Mouse (Mus musculus) right cerebral cortex, postnatal 25 days (tissue): ENCODE results near the gene Slamf1.
"Not testable (repeated sequence)": the region's sequence is repeated elsewhere in the genome, so short reads cannot be mapped to it uniquely, and the experiment has no call there.

Experiments used
- DNase-seq: peaks from one replicate; pipeline ENCODE4 v3.0.0; 2022

The Slamf1 gene

GRCm38 (mm10) chr1:171811048-171811447 is 44.1 kb downstream of the Slamf1 start:
- not testable (repeated sequence) for DNase-seq

GRCm38 (mm10) chr1:171815545-171816439 is 48.9 kb downstream of the Slamf1 start:
- DNase-seq, result no peak

GRCm38 (mm10) chr1:171816991-171817390 is 50.1 kb downstream of the Slamf1 start:
- DNase-seq, result no peak

DNA sequence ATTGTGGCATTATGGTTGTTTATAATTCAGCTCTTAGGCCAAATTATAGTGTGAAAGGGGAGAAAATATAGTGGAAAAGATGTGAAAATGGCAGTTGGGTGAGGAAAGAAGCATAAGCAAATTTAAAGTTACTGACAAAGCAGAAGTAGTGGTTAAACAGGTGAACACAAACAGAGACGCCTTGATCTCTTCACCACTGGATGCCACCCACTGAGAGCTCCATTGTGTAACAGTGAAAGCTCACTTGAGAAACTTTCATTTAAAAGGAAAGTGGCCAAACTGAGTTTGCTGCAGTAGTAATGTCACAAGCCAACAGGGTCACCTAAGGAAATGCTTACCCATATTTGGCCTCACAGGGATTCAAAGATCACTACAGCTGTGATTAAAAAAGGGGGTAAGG is 54.4 kb downstream of the Slamf1 start:
- no peak for DNase-seq

GRCm38 (mm10) chr1:171825462-171825861 is 58.5 kb downstream of the Slamf1 start:
- no peak for DNase-seq

GRCm38 (mm10) chr1:171826164-171826563 is 59.2 kb downstream of the Slamf1 start:
- DNase-seq, result no peak

DNA sequence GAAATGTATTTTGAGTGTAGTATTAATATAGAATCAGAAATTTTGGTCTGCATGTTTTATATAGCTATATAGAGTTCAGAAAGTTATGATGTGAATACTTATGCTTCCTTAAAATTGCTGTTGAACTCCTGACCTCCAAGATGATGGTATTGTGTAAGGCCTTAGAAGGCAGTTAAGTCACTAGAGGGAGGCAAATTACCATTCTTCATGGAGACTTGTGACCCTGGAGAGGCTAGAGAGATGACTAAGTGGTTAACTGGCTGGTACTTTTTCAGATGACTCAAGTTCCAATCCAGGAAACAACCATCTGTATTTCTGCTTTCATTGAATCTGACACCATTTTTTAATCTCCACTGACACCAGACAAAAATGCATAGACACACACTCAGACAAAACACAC is 60.7 kb downstream of the Slamf1 start:
- no peak for DNase-seq

DNA sequence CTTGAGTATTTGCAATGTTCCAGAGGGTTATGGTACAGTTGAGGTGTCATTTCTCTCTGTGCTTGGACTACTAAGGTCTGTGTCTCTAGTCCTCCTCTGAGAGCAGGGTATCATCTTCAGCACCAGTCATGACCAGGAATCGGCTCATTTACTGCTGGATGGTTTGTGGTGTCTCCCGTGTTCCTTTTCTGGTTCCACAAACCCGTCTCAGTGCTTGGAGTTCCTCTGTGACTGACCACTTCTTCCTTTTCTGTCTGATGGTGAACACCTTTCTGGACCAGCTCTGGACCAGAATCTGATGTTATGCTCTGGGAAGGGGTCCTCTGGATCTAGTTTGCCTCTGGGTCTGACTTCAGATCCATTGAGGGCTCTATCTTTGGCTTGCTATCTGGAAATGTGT is 72.6 kb downstream of the Slamf1 start, which contains the start of gene Cd84:
Gene Cd84, plus strand, starts transcription at position 210 of the 400 bp plus-strand sequence.
- no peak for DNase-seq

DNA sequence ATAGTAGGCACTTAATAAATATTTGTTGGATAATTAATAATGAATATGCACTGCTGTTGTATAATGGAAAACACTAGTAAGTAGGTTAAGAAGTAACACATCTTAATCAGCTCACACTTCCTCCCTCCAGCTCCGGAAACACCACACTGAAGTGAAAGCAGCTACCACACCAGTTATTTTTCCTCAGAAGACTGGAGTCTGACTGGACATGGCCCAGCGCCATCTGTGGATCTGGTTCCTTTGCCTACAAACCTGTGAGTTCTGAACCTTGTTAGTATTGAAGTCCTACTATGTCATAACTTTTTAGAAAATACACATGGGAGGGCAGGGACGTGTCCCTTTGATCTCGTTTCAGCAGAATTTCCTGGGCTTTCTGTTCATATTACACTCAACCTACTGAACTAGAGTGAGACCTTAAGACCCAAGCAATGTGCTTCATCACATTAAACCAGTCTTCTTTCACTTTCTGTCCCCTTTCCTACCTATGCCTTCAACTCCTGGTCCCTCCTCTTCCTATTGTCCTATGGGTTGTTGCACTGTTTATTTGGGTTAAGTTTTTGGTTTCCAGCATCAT is 73.6 kb downstream of the Slamf1 start:
- DNase-seq, result no peak

DNA sequence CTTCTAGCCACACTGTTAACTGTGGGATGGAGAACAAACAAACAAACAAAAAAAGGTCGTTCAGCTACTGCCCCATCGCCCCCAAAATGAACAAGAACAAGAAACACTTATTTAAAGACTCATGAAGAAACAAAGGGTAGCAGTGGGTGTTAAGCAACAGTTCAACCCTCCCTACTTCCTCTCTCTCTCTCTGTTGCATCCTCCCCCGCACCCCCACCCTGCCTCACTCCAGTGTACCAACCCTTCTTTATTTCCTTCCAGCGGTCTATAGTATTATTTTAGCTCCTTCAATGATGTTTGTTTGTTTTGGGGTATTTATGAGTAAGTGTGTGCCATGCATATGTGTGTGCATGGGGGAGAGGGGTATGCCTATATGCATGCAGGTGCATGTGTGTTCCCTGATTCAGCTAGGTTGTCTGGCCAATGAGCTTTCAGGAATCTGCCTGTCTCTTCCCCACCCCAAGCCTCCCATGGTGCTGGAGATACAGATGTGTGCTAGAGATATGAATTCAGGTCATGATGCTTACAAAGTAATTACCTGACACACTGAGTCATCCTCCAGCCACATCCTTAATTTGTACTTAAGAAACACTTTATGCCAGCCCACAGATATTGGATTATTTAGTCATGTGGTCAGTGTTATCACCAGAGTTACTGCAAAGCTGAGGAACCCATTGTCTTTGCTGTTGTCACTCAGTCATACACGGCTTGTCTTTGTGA is 78.3 kb downstream of the Slamf1 start:
- no peak for DNase-seq

- no peak for DNase-seq
Measured at GRCm38 (mm10) chr1:171848201-171848600, 81.3 kb downstream of the Slamf1 start.

DNA sequence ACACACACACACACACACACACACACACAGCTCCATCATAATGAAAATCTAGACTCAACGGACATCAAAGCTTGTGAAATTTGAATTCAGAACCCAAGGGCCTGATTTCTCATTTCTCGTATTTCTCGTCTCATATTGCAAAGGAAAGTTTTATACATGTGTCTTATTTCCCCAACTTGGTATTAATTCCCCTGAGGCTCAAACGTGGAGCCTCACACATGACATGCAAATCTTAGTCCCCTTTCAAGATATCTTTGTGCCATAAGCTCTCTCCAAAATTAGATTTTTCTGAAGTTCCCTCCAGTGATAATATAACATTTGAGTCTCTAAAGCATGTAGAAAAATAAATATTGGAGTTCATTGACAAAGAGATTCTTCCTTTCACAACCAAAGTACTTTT is 81.8 kb downstream of the Slamf1 start:
- DNase-seq, result no peak

DNA sequence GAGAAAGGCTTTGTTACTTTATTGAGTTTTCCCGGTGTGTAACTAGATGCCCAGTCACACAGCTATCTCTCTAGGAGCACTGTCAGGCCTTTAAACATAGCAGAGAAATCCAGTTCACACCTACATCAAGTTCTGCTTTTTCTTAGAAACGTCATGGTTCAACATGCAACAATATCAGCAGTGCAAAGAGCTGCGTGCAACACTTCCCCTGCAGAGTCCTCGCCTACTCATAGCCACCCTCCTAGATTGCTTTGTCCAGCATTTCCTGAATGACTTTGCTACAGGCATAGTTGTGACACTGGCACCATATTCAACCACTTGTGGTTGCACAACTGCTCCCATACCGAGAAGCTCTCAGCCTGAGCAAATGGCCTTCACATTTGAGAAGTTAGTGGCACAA is 82.5 kb downstream of the Slamf1 start:
- no peak for DNase-seq
